Mouse (Mus musculus): ENCODE results near the gene Arpc3. TPM values are rescaled to one million over a fixed set of nuclear protein-coding genes. Genes with fewer than 3 reads are reported as not detected.

The Arpc3 gene
- total RNA-seq (2014; rRNA removed) (162 and 188 TPM in 2 replicates), polyA plus RNA-seq (2015; fragmentation: Nextera tagmentation; extraction: Ambion mirVana) (134 and 137 TPM in 2 replicates)

DNA sequence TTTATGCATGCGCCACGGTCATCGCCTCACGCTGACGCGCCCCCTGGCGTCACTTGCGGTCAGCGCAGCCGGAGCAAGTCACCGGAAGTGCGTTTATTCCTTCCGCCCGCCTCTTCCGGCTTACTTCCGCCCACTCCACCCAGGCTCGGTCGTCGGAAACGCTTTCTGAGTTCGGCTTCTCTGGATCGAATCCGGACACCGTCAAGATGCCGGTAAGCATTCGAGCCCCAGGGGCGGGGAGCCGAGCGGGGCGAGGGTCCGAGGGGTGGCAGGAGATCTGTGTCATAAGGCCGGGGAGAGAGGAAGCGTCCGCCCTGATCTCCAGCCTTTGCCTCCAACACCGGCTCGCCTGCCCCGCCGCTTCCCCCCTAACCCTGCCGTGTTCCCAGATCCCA, at the start of gene Arpc3:
Arpc3 (plus strand) TSS at position 93 of the 395 bp plus-strand sequence.
- Histone ChIP-seq H3K9me3 (ENCODE audit: low read length) (no peaks in the 10 kb centered on the region), H3K27me3 (ENCODE audit: insufficient read depth, low read length) (no peaks in the 10 kb centered on the region), H3K27ac (ENCODE audit: low read depth, low read length) (peak within 1 kb of the TSS; percentile 73), H3K4me2 (ENCODE audit: low read depth, low read length, poor library complexity, severe bottlenecking) (peak within 1 kb of the TSS; percentile 69), H3K4me3 (ENCODE audit: low read depth, low read length) (peak within 1 kb of the TSS; percentile 82), H3K4me1 (ENCODE audit: insufficient read depth, low read length) (peaks cover 5% of the 10 kb centered on the region; the same call in 1 of the 2 replicates), H3K36me3 (ENCODE audit: insufficient read depth, low read length) (peaks cover under 1% of the 10 kb centered on the region; the same call in 1 of the 2 replicates), H3K9ac (replicated peaks; ENCODE audit: low read length, poor library complexity, severe bottlenecking) (peak within 1 kb of the TSS; percentile 90)
- TF ChIP-seq CTCF (IDR thresholded peaks at IDR 0.05): peak; percentile 92
- DNase-seq (ENCODE audit: low spot score) (peak; percentile 93), ATAC-seq (ENCODE audit: low FRiP score) (peak; percentile 81)
- under 1% methylated on average over 36 of the region's 39 CpGs for WGBS

DNA sequence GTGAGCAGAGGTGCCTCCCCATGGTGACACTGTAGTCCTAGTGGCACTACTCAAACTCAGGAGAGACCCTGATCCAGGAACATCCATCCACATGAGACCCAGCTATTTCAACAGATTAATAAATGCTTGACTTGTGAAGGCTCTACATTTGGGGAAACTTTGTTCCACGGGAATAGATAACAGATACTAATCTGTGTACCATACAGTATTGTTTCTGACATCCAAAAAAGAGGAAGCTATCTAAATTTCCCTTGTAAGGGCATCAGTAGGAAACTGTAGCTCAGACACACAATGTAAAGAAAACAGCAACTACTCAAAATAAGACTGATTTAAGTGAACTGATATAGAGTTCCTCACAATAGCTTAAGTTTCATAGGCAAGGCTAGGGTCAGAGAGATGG, 48.8 kb upstream of the Arpc3 start:
- Histone ChIP-seq H3K4me3 (ENCODE audit: low read depth, low read length) (no peak overlapping the region), H3K9ac (replicated peaks; ENCODE audit: low read length, poor library complexity, severe bottlenecking) (no peak overlapping the region), H3K27me3 (ENCODE audit: insufficient read depth, low read length) (no peaks in the 10 kb centered on the region), H3K9me3 (ENCODE audit: low read length) (no peaks in the 10 kb centered on the region), H3K4me1 (ENCODE audit: insufficient read depth, low read length) (no peaks in the 10 kb centered on the region), H3K27ac (ENCODE audit: low read depth, low read length) (no peak overlapping the region), H3K4me2 (ENCODE audit: low read depth, low read length, poor library complexity, severe bottlenecking) (no peak overlapping the region), H3K36me3 (ENCODE audit: insufficient read depth, low read length) (0 out of 2 replicates have a peak, but pooled peaks cover 6% of the 10 kb centered on the region)
- TF ChIP-seq CTCF (IDR thresholded peaks at IDR 0.05): no peak
- ATAC-seq (ENCODE audit: low FRiP score) (no peak), DNase-seq (ENCODE audit: low spot score) (no peak)
- WGBS: 73% methylated on average over 1 of the region's 1 CpGs

GRCm38 (mm10) chr5:122343768-122344167, 47.9 kb upstream of the Arpc3 start:
- Histone ChIP-seq H3K27me3 (ENCODE audit: insufficient read depth, low read length) (no peaks in the 10 kb centered on the region), H3K9ac (replicated peaks; ENCODE audit: low read length, poor library complexity, severe bottlenecking) (no peak overlapping the region), H3K4me3 (ENCODE audit: low read depth, low read length) (no peak overlapping the region), H3K4me1 (ENCODE audit: insufficient read depth, low read length) (no peaks in the 10 kb centered on the region), H3K9me3 (ENCODE audit: low read length) (no peaks in the 10 kb centered on the region), H3K27ac (ENCODE audit: low read depth, low read length) (no peak overlapping the region), H3K36me3 (ENCODE audit: insufficient read depth, low read length) (0 out of 2 replicates have a peak, but pooled peaks cover 3% of the 10 kb centered on the region), H3K4me2 (ENCODE audit: low read depth, low read length, poor library complexity, severe bottlenecking) (no peak overlapping the region)
- no peak for TF ChIP-seq CTCF (IDR thresholded peaks at IDR 0.05)
- 53% methylated on average over 7 of the region's 7 CpGs for WGBS
- ATAC-seq (ENCODE audit: low FRiP score) (no peak), DNase-seq (ENCODE audit: low spot score) (no peak)

GRCm38 (mm10) chr5:122344260-122344659, 47.4 kb upstream of the Arpc3 start:
- H3K4me1 ChIP-seq (ENCODE audit: insufficient read depth, low read length): no peaks in the 10 kb centered on the region
- DNase-seq (ENCODE audit: low spot score): peak; percentile 83
- peak; percentile 89 for TF ChIP-seq CTCF (IDR thresholded peaks at IDR 0.05)
- no peaks in the 10 kb centered on the region for H3K9me3 ChIP-seq (ENCODE audit: low read length)
- H3K36me3 ChIP-seq (ENCODE audit: insufficient read depth, low read length): 0 out of 2 replicates have a peak, but pooled peaks cover 3% of the 10 kb centered on the region
- no peak overlapping the region for H3K4me3 ChIP-seq (ENCODE audit: low read depth, low read length)
- H3K4me2 ChIP-seq (ENCODE audit: low read depth, low read length, poor library complexity, severe bottlenecking): no peak overlapping the region
- no peaks in the 10 kb centered on the region for H3K27me3 ChIP-seq (ENCODE audit: insufficient read depth, low read length)
- ATAC-seq (ENCODE audit: low FRiP score): no peak
- H3K27ac ChIP-seq (ENCODE audit: low read depth, low read length): no peak overlapping the region
- WGBS: 11% methylated on average over 5 of the region's 5 CpGs
- H3K9ac ChIP-seq (replicated peaks; ENCODE audit: low read length, poor library complexity, severe bottlenecking): no peak overlapping the region

- ATAC-seq (ENCODE audit: low FRiP score) (no peak), DNase-seq (ENCODE audit: low spot score) (no peak)
- H3K9me3 ChIP-seq (ENCODE audit: low read length): no peaks in the 10 kb centered on the region
- no peak overlapping the region for H3K4me2 ChIP-seq (ENCODE audit: low read depth, low read length, poor library complexity, severe bottlenecking)
- H3K4me3 ChIP-seq (ENCODE audit: low read depth, low read length): no peak overlapping the region
- H3K27me3 ChIP-seq (ENCODE audit: insufficient read depth, low read length): no peaks in the 10 kb centered on the region
- H3K36me3 ChIP-seq (ENCODE audit: insufficient read depth, low read length): 0 out of 2 replicates have a peak, but pooled peaks cover 3% of the 10 kb centered on the region
- 79% methylated on average over 4 of the region's 4 CpGs for WGBS
- H3K9ac ChIP-seq (replicated peaks; ENCODE audit: low read length, poor library complexity, severe bottlenecking): no peak overlapping the region
- no peaks in the 10 kb centered on the region for H3K4me1 ChIP-seq (ENCODE audit: insufficient read depth, low read length)
- H3K27ac ChIP-seq (ENCODE audit: low read depth, low read length): no peak overlapping the region
- TF ChIP-seq CTCF (IDR thresholded peaks at IDR 0.05): peak; percentile 40; the same call in 1 of the 2 replicates
Observed at GRCm38 (mm10) chr5:122345777-122346176, 45.9 kb upstream of the Arpc3 start.

- no peak for TF ChIP-seq CTCF (IDR thresholded peaks at IDR 0.05)
- 0 out of 2 replicates have a peak, but pooled peaks cover 2% of the 10 kb centered on the region for H3K36me3 ChIP-seq (ENCODE audit: insufficient read depth, low read length)
- 1% methylated on average over 50 of the region's 51 CpGs for WGBS
Observed at GRCm38 (mm10) chr5:122353807-122354491, 37.7 kb upstream of the Arpc3 start, which contains the start of the genes Rad9b and Vps29. TSS of gene Rad9b (minus strand) at chr5:122354233. TSS of gene Vps29 (plus strand) at chr5:122354369.

More at GRCm38 (mm10) chr5:122353807-122354491, 37.7 kb upstream of the Arpc3 start, which contains the start of the genes Rad9b and Vps29:
- Histone ChIP-seq H3K4me2 (ENCODE audit: low read depth, low read length, poor library complexity, severe bottlenecking) (peak within 1 kb of the TSS; percentile 72), H3K27ac (ENCODE audit: low read depth, low read length) (peak within 1 kb of the TSS; percentile 92), H3K4me1 (ENCODE audit: insufficient read depth, low read length) (0 out of 2 replicates have a peak, but pooled peaks cover 3% of the 10 kb centered on the region), H3K4me3 (ENCODE audit: low read depth, low read length) (peak within 1 kb of the TSS; percentile 95), H3K9me3 (ENCODE audit: low read length) (no peaks in the 10 kb centered on the region), H3K9ac (replicated peaks; ENCODE audit: low read length, poor library complexity, severe bottlenecking) (peak within 1 kb of the TSS; percentile 91), H3K27me3 (ENCODE audit: insufficient read depth, low read length) (no peaks in the 10 kb centered on the region)
- peak; percentile 93 for ATAC-seq (ENCODE audit: low FRiP score)
- DNase-seq (ENCODE audit: low spot score): peak; percentile 99
